Mouse (Mus musculus) natural killer cell, adult 2 months (primary cell): ENCODE measurements around the gene D630023F18Rik.

Experiments used
- DNase-seq, 2 experiments: peaks; one replicate each; pipeline ENCODE4 v3.0.0; 2022; ENCODE audit warnings: low spot score in 2 of 2

Gene D630023F18Rik

DNA sequence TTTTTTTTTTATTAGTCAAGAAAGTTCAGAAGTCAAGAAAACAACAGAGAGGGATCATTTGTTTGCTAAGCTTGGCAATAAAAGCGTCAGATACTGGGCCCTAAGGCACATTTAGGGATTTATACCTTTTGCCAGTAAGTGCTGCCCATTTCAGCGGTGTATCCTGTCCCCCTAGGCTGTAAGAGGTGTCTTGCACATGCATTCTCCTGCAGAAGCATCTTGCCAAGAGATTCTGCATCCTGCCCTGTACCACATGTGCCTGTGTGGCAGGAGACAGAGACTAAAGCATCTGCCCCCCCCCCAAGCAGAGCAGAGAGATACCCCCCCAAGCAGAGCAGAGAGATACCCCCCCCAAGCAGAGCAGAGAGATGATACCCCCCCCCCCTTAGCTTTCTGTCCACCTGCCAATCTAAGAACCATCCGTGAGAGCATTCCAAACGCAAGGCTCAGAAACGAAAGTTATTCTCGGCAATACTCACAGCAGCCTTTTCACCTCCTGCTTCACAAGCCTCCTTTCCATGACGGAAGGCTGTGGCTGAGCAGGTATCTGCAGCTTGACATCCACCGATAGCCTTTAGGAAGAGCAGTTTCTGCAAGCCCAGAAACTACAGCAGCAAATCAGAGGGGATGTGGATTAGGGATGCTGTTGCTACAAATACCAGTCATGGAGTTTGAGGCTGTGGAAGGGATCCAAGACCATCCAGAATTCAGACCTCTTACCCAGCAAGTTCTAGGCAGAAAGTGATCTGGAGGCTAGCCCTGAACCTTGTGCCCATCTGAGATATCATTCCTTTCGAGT lies at the start of gene D630023F18Rik:
D630023F18Rik (minus strand) TSS at position 641 of the 799 bp plus-strand sequence.
- DNase-seq: no peak

DNA sequence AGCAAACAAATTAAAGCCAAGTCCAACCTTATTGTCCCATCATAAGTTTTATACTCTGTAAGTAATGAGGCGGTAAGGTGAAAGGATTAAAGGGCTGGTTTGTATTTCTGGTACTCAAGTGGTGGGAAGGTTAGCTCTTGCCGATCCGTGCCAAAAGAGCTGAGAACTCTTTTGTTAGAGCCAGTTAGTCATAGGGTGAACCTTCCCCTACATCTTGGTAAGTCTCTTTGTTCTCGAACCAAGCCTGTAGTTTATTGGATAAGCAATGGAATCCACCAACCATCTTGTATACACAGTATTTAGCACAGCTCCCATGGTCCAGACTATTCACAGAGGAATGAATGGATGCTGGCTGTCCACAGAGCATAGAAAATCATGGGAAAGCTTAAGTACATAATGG lies 48.6 kb upstream of the D630023F18Rik start:
- DNase-seq: no peak

DNA sequence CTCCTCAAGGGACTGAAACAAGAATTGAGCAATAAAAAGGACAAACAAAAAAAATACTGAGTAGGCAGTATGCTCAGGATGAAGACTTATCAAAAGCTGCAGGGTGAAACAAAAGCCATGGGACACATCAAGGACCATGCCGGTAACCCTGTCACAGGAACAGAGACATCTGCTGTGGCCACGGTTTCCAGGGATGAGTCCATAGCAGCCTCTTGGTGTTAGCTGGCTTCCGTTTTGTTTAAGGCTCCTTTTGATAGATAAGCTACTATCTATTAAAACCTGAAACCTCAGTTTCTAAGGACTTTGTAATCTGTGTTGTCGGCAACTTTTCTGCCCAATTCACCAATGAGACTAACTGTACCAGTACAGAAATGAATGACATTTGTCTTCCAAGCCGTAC lies 46.9 kb upstream of the D630023F18Rik start:
- no peak for DNase-seq

GRCm38 (mm10) chr1:65169536-65169935 lies 46.5 kb upstream of the D630023F18Rik start:
- no peak for DNase-seq

DNA sequence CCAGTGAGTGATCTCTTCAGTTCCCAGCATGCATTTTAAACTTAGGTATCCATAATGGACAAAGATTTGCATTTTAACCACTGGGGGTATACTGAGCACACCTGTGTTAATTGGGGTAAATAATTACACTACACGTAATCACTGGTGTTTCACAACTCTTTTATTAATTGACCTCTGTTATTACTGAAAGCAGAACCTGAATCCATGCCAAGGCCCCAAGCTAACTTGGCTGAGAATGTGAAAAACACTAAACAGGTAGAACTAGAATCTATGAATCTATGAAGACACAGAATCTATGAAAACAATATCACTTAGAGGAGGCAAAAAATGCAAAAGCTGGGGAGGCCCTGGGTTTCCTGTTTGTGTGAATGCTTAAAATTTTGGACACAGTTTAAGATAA lies 44.5 kb upstream of the D630023F18Rik start:
- no peak for DNase-seq

GRCm38 (mm10) chr1:65162210-65162609 lies 39.2 kb upstream of the D630023F18Rik start:
- no peak for DNase-seq

DNA sequence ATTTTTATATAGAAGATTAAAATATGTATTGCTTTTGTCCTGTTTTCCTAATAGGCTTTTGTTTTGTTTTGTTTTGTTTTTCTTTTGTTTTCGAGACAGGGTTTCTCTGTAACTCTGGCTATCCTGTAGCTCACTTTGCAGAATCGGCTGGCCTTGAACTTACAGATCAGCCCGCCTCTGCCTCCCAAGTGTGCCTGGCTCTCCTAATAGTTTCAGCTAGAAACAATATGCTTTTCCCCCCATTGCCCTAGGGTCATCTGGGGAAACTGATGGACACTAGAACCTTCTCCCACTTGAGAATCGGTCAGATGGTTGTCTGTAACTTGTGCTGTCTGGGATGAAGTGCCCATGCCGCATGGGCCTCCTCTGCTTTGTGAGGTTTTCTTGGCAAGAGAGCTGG lies 33.1 kb upstream of the D630023F18Rik start:
- DNase-seq: no peak

DNA sequence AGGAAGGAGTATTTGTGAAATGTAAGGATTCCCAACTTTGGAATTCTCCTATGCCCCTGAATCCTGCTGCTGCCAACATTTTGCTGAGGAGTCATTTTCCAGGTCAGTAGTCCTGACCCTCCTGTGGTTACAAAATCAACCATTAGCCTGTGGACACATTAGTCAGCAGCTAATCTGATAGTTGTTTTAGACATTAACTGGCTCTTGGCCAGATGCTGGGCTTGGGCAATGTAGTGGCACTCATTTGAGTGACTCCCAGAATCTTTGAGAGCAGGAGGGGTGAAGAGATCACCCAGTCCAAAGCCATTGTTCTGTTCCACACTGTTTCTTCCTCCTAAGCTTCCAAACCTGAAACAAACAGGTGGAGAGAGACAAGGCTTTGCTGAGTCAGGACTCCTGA lies 31.8 kb upstream of the D630023F18Rik start:
- no peak for DNase-seq

DNA sequence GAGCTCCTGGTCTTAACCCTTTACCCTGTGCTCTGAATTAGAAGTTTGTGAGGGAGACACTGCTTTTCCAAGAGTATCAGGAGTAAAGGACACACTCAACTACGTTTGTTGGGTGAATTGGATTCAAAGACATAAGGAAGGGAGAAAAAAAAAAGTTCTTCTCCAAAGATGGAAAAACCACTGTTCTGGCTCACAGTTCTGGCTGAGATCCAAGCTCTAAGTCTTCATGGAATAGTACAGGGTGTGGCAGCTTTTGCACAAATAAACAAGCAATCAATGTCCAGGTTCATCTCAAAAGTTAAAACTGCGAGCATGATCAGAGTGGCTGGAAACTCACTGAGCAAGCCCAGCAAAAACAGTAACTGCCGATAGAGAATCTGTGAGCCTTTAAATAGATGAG lies 25.0 kb upstream of the D630023F18Rik start:
- DNase-seq: no peak

DNA sequence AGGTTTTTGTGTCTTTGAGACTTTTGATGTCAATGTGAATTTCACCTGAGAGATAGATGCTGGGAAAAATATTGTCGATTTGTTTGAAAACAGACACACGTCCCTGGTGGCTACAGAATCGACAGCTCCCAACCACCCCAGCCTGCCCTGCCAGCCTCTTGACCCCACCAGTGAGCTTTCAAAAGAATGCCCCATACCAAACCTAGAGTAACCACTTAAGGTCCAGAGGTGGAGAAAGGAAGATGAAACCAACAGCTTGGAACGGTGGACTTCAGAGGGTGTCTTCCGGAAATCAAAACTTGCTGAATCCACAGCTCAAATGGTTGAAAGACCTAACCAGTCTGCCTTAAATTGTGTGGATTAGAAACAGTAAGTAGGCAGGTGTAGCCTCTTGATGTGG lies 24.3 kb upstream of the D630023F18Rik start:
- no peak for DNase-seq

DNA sequence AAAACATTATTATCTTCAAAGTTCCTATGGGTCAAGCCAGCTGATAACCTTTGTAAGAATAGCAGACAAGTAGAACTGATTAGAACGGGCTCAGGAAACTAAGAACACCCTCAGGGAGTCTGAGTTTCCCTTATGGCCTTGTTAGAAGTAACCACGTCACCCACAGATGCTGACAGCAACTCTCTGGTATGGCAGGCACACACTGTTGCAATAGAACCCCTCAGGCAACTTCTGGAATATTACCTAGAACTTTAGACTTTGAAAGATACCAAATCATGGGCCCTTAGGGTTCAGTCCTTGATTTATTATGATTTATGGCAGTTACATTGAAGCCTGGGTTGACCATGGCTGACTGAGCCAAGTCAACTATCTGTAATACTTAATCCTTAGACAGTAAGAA lies 23.6 kb upstream of the D630023F18Rik start:
- DNase-seq: no peak

DNA sequence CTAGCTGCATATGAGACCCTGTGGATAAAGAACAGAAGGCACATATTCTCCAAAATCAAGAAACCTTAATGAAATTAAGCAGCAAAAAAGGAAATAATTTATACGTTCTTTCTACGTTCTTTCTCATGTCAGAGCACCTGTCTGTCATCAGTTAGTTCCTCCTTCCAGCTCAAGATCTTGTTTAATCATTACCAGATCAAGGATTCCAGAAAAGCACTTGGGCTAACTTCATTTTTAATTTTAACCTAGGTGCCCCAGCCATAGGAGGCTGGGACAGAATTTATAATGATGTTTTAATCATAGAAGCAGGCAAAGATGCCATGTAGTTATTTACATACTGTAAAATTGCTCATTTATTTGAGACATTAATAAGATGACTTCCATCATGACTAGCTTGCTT lies 21.8 kb upstream of the D630023F18Rik start:
- no peak for DNase-seq

DNA sequence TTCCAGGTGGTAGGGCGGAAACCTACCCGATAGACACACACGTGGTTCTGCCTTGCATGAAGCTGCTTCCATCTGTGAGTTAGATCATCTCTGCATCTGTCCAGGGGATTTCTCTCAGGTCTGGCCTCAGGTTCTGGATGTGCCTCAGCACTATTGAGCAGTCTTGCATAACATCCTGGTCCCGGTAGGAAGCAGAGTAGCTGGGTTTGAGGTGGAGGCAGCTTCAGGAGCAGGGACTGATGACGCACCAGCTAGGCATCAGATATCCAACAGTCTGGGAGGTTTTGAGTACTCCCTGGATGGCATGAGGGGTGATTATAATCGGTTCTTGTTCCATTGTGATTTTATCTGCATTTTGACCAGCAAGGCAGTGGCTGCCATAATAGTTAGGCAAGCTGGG lies 14.5 kb upstream of the D630023F18Rik start:
- no peak for DNase-seq

- DNase-seq: no peak
Measured at GRCm38 (mm10) chr1:65132833-65133232, 9.8 kb upstream of the D630023F18Rik start.

GRCm38 (mm10) chr1:65131671-65132070 lies 8.7 kb upstream of the D630023F18Rik start:
- DNase-seq: no peak

- no peak for DNase-seq
Measured at GRCm38 (mm10) chr1:65130226-65130625, 7.2 kb upstream of the D630023F18Rik start.

DNA sequence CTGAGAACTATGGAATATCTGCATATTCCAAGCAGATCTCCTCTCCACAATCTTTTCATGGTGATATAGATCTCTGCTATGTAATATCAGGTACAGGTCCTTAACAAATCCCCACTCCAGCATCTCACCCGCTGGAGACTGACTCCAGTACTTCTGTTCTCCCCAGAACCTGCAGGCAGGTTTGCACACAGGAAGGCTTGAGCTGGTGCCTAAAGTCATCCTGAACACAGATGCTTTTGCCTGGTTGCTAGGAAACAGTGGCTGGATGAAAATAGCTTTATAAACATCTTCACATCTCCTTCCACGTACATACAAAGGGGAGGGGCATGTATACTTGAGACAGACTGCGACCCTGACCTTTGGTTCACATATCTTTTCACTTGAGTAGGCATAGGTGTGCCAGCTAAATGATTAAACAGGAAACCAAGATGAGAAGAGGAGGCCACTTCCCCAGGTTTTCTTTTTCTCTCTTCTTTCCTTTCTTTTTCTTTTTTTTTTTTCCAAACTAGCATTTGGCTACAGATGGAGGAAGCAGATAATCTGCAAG lies 6.7 kb upstream of the D630023F18Rik start:
- no peak for DNase-seq

GRCm38 (mm10) chr1:65119438-65119837 lies 3.6 kb downstream of the D630023F18Rik start, which contains the start of gene Gm28845:
Gene Gm28845 (minus strand): TSS chr1:65119558.
- DNase-seq: no peak

- DNase-seq: no peak
Measured at GRCm38 (mm10) chr1:65118150-65118913, 4.7 kb downstream of the D630023F18Rik start.

GRCm38 (mm10) chr1:65113536-65114172 lies 9.4 kb downstream of the D630023F18Rik start:
- no peak for DNase-seq

- DNase-seq: no peak
Measured at GRCm38 (mm10) chr1:65112807-65113196, 10.2 kb downstream of the D630023F18Rik start.
